Mouse (Mus musculus) spleen, postnatal 4 days (tissue): ENCODE results near the gene Kif26a.

Experiments used
- DNase-seq, 2 experiments: peaks; one replicate each; pipeline ENCODE4 v3.0.0; 2022; ENCODE audit warnings: low spot score in 2 of 2

Gene Kif26a

GRCm38 (mm10) chr12:112130161-112130860, 15.7 kb upstream of the Kif26a start:
- DNase-seq = peak; percentile 49 to 78

GRCm38 (mm10) chr12:112130957-112131356, 15.1 kb upstream of the Kif26a start:
- DNase-seq = no peak

GRCm38 (mm10) chr12:112140231-112140630, 5.8 kb upstream of the Kif26a start:
- DNase-seq = no peak

- DNase-seq = no peak
These were observed 5.3 kb upstream of the Kif26a start for GRCm38 (mm10) chr12:112140745-112141144.

- DNase-seq = no peak
These were observed 4.7 kb upstream of the Kif26a start for GRCm38 (mm10) chr12:112141300-112141699.

- DNase-seq = no peak
These were observed 2.7 kb upstream of the Kif26a start for GRCm38 (mm10) chr12:112143116-112143832.

- DNase-seq = no peak
These were observed 2.2 kb upstream of the Kif26a start for GRCm38 (mm10) chr12:112143833-112144201.

GRCm38 (mm10) chr12:112144377-112145115, 1.5 kb upstream of the Kif26a start:
- no peak for DNase-seq

GRCm38 (mm10) chr12:112145211-112145874, 665 bp upstream of the Kif26a start:
- DNase-seq = peak; percentile 64 to 91

GRCm38 (mm10) chr12:112147365-112147764, 1.4 kb downstream of the Kif26a start:
- DNase-seq = no peak

GRCm38 (mm10) chr12:112150011-112150410, 4.0 kb downstream of the Kif26a start:
- DNase-seq = no peak

- DNase-seq = no peak
These were observed 5.4 kb downstream of the Kif26a start for GRCm38 (mm10) chr12:112151244-112151979.

- no peak for DNase-seq
These were observed 6.0 kb downstream of the Kif26a start for GRCm38 (mm10) chr12:112151980-112152362.

GRCm38 (mm10) chr12:112153597-112153996, 7.6 kb downstream of the Kif26a start:
- no peak for DNase-seq

GRCm38 (mm10) chr12:112154476-112154875, 8.5 kb downstream of the Kif26a start:
- no peak for DNase-seq

- no peak for DNase-seq
These were observed 9.4 kb downstream of the Kif26a start for GRCm38 (mm10) chr12:112155218-112156051.

- no peak for DNase-seq
These were observed 10.8 kb downstream of the Kif26a start for GRCm38 (mm10) chr12:112156804-112157203.

- DNase-seq = no peak
These were observed 12.2 kb downstream of the Kif26a start for GRCm38 (mm10) chr12:112158246-112158645.

GRCm38 (mm10) chr12:112158784-112159183, 12.8 kb downstream of the Kif26a start:
- no peak for DNase-seq
